Mouse (Mus musculus): ENCODE measurements around the gene Ccdc9b.

The Ccdc9b gene

DNA sequence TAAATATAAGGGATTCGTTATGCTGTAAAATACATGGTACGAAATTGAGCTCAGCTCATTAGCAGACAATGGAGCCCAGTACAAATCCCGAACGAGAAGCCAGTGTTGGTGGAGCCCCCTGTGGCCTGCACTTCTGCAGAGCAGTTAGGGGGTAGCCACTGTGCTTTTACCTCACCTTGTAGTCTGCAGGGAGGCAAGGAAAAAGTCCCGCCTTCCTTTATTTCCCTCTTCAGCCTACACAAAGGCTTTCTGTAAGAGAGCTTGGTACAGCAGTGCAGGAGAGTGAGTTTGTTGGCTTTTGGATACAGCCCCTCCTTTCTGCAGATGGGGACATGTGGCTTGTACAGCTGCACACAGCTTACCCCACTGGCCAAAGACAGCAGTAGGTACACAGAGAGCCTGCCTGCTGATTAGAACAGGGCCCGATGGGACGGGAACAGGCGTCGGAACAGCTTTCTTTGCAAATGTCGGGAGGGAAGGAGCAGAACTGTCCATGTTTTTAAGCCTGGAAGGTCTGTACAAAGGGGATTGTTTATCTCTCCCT lies 13.0 kb downstream of the Ccdc9b start:
- DNase-seq (ENCODE audit: low read depth, low spot score): no peak

DNA sequence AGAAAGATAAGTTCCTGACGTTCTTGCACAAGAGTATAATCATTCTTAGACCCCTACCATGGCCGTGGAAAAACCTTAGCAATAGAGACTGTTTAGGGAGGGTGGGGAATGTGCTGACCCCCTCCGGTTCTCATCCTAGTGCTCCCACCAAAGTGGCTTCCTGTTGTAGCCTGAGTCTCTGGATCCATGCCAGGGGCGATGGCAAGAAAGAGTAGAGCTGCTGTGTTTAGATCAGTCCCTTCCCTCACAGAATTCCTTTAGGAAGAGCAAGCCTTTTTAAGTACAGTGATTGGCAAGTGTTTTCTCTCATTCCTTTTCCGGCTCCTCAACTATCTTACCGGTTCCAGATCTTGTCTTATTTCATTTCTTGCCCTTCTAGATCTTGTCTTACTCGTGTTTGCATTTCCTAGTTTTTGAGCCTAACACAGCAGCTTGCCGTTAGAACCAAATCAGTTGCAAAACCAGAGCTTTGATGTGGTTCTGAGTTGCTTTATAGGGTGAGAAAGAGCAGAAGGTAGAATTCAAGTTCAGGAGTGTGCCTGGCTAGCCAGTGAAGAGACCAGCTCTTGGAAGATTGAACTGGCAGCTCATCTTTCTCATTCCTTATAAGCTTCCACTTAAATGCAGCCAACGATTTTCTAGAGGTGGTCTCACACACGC lies 15.0 kb downstream of the Ccdc9b start:
- peak; percentile 73 for DNase-seq (ENCODE audit: low read depth, low spot score)

DNA sequence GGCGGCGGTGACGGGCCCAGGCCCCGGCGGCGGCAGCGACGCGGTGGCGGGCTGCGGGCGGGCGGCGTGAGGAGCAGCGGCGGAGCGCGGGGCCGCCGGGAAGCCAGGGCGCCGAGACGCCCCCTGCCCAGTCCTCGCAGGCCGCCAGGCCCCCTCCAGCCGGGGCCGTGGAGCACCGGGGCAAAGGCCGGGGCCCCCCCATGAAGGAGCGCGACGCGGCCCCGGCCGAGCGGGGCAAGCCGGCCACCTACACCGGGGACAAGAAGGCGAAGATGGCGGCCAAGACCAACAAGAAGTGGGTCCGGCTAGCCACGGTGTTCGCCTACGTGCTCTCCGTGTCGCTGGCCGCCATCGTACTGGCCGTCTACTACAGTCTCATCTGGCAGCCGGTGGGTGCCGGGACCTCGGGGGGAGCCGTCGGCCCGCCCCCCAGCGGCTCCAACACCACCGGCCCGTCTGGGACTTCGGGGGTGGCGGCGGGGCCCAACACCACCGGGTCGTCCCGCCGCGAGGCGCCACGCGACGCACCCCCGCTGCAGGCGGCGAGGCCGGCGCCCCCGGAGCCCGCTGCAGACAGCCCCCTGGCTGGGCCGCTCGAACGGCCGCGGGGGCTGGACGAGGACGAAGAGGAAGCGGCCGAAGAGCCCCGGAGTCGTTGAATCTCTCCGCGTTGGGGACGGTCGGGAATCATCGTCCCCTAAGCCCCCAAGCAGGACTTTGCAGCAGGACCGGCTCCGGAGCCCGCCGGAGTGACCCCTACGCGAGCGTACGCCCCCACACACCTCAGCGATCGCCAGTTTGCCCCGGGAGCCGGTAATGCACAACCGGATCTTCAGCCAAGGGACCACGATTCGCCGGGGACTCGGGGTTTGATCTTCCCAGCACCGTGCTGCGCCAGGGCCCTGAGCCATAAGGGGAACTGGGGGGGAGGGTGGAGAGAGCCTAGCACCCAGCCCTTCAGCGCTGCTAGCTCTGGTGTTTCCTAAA lies 16.3 kb downstream of the Ccdc9b start:
- DNase-seq (ENCODE audit: low read depth, low spot score): peak; percentile 54

DNA sequence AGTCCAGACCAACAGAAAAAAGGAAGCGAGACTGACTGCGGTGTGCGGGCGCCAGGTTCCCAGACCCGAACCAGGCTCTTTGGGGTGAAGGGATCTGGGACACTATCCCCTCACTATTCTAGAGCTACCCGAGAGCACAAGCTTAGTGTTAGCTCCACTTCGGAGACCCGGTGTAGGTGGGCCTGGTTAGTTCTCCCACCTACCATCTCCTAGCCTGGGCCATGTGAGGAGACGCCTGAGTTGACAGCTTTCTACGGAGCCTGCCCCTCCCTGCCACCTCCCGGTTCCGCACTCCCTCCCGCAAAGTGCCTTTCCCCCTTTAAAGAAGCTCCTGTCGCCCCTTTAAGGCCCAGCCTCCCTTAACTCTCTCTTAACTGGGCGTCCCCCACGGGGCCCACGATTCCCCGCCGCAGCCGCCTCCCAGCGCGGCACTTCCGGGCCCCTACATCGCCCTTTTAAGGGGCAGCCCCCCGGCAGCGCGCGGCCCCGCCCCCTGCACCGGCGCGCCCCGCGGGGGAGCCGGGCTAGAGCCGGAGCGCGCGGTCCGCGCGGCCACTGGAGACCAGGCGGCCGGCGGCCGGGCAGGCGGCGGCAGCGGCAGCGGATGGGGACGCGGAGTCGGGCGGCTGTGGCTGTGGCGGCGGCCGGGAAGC lies 17.1 kb downstream of the Ccdc9b start, which contains the start of gene Inafm2:
Gene Inafm2 (plus strand): TSS at position 527 of the 653 bp plus-strand sequence.
- DNase-seq (ENCODE audit: low read depth, low spot score): peak; percentile 90

DNA sequence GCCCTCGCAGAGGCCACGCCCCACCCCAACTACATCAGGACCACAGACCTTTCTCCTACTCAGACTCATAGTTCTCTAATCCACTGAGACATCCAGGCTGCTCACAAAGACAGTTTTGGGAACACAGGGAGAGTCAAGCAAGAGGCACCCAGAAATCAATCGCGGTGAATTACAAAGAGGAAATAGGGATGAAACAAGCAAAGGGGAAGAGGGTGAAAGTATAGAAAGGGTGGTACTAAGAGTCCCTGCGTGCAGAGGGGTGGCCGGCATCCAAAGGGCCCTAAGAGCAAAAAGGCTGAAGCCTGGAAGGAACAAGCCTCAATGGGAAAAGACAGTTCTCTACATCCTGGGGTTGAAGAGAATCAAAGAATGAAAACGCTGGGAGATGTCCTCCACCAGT lies 17.8 kb downstream of the Ccdc9b start:
- no peak for DNase-seq (ENCODE audit: low read depth, low spot score)

DNA sequence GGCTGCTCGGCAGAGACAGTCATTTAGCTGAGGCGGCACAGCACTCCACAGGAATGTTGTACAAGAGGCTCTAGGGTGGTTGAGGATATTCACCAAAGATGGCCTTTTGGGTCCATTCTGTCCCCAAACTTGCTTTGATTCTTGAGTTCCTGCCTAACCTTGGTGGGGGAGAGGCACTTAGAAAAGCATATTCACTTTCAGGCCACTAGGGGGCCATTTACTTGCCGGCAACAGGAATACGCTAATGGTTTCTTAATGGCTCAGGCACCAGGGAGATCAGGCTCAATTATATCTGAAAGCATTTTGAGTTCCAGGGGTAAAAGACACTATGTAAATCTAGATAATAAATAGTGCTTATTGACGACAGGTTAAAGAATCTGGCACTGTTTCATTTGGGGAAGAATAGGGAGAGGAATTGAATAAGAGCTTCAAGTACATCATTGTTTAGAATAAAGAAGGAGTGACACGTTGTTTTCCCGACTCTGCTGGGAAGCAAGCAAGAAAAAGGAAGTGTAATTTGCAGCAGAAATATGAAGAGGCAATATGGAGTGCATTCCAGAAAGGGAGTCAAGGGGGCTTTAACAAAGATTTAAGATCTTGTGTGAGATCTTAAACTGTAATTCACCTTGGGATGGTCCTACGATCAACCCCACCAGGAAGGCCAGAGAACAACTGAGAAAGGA lies 19.1 kb downstream of the Ccdc9b start:
- peak; percentile 77 for DNase-seq (ENCODE audit: low read depth, low spot score)

DNA sequence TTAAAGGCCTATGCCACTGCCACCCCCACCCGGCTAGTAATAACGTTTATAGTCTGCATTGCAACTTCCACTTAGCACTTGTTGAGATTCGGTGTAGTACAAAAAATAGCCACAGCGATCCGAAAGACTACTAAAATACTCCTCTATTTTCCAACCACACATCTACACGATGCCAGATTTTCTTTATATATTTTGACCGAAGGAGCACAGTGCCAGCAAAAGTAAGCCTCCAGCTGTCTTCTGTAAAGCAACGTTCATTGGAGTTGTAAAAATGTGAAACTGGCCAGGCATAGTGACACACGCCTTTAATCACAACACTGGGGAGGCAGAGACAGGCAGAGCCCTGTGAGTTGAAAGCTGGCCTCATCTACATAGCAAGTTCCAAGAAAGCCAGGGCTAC lies 21.3 kb downstream of the Ccdc9b start:
- DNase-seq (ENCODE audit: low read depth, low spot score): no peak

DNA sequence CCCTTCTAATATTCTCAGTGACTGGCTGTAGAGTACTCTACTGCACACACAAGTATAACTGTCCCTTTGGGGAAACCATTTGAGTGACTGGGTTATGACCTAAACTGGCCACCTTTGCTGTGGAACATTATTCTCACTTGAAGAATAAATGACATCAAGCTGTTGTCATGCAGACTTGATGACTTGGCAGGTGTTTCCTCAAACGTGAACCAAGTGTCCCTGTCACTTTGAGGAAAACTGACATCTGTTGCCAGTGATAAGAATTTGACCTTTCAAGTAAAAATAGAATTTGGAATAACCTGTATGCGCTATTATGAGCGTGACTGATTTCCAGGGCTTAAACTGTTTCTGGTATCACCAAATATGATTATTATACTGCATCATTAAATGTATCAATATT lies 22.1 kb downstream of the Ccdc9b start:
- DNase-seq (ENCODE audit: low read depth, low spot score): no peak

DNA sequence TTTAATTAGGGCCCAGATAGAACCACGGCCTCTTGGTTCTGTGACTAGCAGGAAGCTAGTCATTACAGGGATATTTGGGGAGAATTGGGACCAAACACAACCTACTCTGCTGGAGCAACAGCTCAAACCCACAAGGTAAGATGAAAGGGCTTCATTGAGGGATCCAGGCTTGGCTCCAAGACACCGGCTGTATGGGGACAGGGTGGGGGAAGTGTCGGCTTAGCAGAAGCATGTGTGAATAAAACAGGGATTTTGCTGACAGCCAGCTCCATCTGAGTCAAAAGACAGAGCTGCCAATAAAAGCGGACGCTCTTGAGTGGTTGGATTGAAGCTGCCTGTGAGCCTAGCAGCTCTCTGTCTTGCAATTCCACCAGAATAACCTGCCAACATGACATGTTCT lies 29.1 kb downstream of the Ccdc9b start:
- no peak for DNase-seq (ENCODE audit: low read depth, low spot score)

DNA sequence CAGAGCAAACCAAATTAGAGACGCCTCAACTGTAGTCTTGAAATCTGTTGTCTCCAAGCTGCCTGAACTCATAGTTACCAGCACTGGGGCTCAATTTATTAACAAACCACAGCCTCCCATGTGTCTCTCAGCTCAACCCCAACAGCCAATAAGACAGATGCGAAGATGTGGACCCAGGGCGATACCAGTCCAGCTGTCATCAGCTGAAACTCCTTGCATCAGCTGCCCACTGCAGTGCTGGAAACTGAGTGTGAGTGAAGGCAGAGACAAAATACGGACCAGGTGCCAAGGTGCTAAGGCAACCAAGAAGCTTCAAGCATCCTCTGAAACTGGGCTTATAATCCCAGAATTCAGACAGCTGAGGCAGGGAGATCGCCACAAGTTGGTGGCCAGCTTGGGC lies 30.5 kb downstream of the Ccdc9b start:
- DNase-seq (ENCODE audit: low read depth, low spot score): no peak

DNA sequence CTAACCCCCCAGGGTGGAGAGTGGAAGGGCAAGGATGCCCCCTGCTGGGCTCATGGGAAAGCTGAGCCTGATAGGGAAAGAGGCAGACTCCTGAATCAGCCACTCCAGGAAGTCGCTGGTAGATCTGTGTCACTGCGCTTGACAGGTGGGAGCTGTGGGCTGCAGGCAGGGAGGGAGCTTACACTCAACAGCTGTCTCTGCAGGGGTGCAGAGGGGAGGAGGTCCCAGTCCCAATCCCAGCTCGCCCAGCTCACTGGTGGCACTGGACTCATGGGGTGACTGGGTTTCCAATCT lies 31.9 kb downstream of the Ccdc9b start:
- peak; percentile 47 for DNase-seq (ENCODE audit: low read depth, low spot score)

DNA sequence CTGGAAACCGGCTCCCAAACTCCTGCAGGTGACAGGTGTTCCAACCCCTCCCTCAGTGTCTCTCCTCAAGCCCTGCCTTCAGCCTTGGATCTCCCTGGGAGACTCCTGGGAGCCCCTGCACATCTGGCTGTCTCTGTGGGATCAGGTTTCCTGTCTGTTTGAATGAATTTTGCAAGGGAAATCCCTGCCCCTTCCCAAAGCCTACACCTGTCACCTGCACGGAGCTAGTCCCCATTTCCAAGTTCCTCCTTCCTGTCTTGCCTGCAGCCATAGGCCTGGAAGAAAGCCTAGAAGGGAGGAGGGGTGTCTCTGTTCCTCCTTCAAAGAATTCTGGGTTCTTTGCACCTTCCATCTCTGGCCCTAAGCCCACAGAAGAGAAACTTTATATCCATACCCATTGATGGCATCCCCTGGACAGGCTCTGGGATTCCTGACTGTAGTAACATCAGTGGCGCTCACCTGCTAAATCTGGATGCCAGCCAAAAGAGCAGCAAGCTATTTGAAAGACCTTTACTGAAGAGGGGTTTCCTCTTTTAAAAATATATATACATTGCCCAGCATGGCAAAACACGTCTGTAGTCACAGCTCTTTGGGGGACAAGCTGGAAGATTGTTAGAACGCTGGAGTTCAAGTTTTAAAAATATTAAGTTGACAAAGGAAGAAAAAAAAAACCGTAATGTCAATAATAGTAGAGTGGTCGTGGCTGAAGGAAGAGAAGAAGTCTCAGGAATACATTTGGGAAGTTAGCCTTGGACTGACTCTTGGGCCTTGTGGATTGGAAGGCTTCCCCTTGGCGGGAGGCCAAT lies 32.4 kb downstream of the Ccdc9b start:
- DNase-seq (ENCODE audit: low read depth, low spot score): no peak

DNA sequence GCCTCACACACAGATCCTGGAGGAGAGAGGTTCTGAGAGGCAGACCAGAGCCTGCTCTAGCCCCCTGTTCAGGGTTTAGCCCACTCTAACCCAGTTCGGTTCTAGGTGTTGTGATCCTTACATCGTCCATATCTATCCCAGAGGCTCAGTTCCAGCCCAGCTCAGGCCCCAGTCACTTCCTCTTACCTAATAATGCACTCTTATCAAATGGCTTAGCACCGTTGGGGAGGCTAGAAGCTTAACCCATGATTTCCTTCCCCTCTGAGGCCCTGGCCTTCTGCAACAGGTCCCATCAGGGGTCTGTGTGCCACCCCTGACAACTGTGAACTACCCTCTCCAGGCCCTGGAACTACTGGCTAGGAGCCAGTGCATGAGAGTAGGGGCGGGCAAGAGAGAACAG lies 33.3 kb downstream of the Ccdc9b start:
- DNase-seq (ENCODE audit: low read depth, low spot score): no peak

DNA sequence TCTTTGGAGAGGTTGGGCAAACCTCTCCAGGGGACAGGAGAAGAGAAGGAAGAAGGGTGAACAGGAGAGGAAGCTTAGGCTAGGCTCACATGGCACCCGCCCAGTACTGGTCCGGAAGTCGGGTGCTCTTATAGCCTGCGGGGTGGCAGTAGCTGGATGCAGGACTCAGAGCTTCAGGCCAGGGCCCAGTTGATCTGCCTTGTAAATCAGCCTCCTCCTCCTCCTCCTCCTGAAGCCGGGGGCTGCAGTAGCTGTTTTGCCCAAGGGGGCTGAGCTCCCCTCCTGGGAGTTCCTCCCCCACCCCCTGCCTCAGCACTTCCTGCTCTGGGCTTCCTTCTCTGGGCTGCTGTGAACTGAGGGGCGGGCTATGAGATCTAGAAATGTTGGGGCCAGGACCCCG lies 34.1 kb downstream of the Ccdc9b start, which contains the start of gene Plcb2:
Gene Plcb2 (minus strand): TSS at position 102 of the 400 bp plus-strand sequence.
- peak; percentile 59 for DNase-seq (ENCODE audit: low read depth, low spot score)

DNA sequence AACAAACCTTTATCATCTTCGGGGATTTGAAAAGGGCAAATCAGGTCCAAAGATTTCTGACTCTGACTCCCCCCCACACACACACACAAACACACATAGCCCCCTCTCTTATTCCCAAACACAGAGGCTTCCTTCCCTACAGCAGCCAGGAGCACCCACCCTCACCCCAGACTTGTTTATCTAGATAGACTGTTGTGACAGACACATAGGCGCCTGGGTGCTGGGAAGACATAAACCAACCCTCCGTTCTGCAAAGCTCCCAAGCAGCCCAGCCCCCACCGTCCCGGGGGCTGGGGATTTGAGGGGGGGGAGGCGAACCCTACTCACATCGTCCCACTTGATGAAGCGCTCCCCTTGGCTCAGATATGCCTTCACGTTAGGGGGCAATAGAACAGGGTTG lies 34.5 kb downstream of the Ccdc9b start:
- no peak for DNase-seq (ENCODE audit: low read depth, low spot score)

DNA sequence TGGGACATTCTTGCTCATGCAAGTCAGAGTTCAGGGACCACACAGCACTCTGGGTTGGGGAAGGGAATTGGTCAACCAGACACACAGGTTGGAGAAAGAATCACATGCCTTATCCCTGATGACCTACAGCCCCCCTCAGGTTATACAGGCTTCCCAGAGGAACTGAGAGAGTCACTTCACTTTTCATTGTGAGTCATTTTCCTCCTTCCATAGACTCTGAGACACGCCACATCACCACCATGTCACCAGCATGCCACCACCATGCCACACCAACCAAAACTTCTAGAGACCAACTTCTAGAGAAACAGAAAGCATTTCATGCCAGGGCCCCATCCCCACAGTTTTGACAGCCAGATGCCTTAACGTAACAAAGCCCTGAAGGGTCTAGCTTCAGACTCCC lies 35.6 kb downstream of the Ccdc9b start:
- no peak for DNase-seq (ENCODE audit: low read depth, low spot score)

DNA sequence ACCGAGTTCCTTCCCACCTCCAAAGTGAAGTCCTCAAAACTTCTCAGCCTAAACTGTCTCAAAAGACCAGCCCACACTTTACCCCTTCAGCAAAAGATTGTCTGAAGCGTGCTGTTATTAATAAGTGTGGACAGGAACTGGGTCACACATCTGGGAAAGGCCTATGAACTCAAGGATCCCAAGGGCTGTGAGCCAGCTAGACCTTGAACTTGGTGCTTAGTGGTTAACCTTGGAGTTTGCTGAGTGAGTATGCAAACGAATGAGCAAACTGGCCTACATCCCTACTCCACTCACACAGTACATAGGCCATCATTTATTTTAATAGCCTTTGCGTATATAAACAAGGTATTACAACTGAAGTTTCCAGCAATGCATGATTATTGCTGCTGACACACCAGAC lies 37.0 kb downstream of the Ccdc9b start:
- DNase-seq (ENCODE audit: low read depth, low spot score): no peak

DNA sequence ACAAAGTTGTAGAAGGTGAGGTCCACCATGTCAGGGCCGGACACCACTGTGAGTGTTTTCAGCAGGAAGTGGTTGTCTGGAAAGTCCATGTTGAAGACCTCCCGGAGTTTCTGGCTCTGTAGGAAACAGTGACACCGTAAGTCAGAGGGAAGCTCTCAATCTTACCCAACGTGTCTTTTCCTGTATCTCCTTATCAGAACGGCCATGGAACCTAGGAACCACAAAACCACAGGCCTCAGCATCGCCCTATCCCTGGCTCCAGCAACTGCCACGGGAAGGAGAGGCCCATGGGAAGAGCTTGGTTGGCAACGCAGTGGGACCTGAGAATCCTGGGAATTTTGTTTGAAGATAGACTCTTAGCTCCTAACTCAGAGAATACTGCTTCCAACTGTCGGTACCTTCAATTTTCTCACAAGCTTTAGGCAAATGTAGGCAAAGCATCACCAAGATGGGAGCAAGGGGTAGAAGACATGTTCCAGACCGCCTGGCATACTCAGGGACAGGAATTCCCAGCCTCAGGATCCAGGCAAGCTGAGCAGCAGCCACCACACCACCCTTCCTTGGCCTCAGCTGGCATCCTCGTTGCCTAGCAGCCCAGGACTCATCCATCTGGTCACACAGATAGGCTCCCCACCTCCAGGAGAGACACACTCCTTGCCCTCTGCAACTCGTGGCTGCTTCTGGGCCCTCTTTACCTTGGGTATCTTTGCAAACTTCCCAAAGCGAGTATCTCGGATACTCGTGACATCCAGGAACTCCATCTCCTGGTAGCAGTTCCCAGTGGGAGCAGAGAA lies 38.6 kb downstream of the Ccdc9b start:
- no peak for DNase-seq (ENCODE audit: low read depth, low spot score)

DNA sequence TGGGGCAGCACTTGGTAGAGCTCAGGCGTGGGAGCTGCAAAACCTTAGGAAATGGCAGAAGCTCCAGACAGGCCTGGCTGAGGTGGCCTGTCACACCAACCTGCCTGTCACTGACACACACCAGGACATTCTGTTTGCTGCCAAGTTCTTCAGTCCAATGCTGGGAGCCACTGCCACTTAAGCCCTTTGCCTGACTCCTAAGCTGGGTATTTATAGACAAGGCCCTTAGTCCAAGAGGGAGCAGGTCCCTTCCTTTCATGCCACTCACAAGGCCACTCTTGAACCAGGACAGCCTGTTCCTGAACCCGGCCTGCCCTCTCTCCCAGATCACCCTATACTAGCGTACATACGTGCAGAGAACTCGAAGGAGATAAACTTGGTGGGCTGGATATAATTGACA lies 45.8 kb downstream of the Ccdc9b start:
- DNase-seq (ENCODE audit: low read depth, low spot score): no peak

DNA sequence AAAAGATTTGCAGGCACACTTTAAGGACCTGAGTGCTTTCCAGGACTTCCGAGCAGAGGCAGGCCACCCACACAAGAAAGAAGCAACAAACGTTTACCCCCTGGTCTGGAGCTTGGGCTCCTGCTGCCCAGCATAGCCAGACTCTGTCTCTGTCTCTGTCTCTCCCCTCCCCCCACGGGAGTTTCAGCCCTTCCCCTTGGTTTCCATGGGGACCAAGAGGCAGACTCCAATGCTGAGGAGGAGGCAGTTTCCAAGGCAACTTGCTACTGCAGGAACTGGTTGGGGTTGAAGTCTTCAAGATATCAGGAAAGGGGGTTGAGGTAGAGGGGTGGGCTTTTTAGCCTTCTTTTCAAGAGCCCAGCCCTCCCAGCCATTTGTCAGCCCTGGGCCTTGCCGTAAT lies 48.2 kb downstream of the Ccdc9b start:
- DNase-seq (ENCODE audit: low read depth, low spot score): no peak

All from CD4-positive helper T cell, adult 2 months (primary cell).